Mouse (Mus musculus) central nervous system, embryonic 14 days (tissue): ENCODE data around the gene Mrgprb8. TPM values are rescaled to one million over a fixed set of nuclear protein-coding genes. Genes with fewer than 3 reads are reported as not detected.

Source experiments
- polyA plus RNA-seq: library from polyadenylated mRNA; depleted of rRNA; stranded (reverse); fragments of >200 nt; gene quantifications from 2 replicates; pipeline ENCODE4 v1.2.3, GENCODE M21; 2012; rRNA removed

Mrgprb8 gene
- not detected in 2 replicates for polyA plus RNA-seq

GRCm38 (mm10) chr7:48388226-48388625 lies at the start of gene Mrgprb8:
TSS of gene Mrgprb8 (plus strand) at chr7:48388526.

Other genes starting within 250 kb of the Mrgprb8 start
- not detected in 2 replicates for gene Mrgprb5, start 219.5 kb upstream of the Mrgprb8 start, polyA plus RNA-seq
- not detected in 2 replicates for gene Mrgprb4, start 189.2 kb upstream of the Mrgprb8 start, polyA plus RNA-seq
- not detected in 2 replicates for gene Mrgprb1, start 67.8 kb downstream of the Mrgprb8 start, polyA plus RNA-seq
- gene Mrgprx2, start 110.8 kb downstream of the Mrgprb8 start, polyA plus RNA-seq: not detected in 2 replicates
- not detected in 2 replicates for gene Mrgprb2, start 169.6 kb downstream of the Mrgprb8 start, polyA plus RNA-seq